Comparison of ENCODE assay signal across 23 mouse cellular contexts in genomic region chr14:45740662-45741061, GRCm38 (mm10).
DNase-seq lines count a peak whose midpoint lies in the region; ATAC-seq and TF ChIP-seq lines count a peak whose summit lies in the region.
"Had no signal": no experiment of that assay in that cellular context is flagged by ENCODE, and none has a peak within 500 bp of the region (broad histone marks: within the 10 kb centered on the region; RNA-seq: fewer than 3 reads in every experiment).

No protein-coding gene starts in this region.

- H3K36me3 ChIP-seq in hindbrain, embryonic 10.5 days = no peaks in the 10 kb centered on the region
- no peaks in the 10 kb centered on the region for H3K36me3 ChIP-seq in hindbrain, embryonic 14.5 days (replicated peaks; ENCODE audit: control insufficient read depth, insufficient read depth)
- no peaks in the 10 kb centered on the region for H3K36me3 ChIP-seq in lung, postnatal 0 days (ENCODE audit: insufficient read depth, low read length)
- H3K36me3 ChIP-seq: embryonic facial prominence, embryonic 15.5 days; heart, embryonic 13.5 days; lung, embryonic 15.5 days; midbrain, embryonic 10.5 days had no signal

- TF ChIP-seq EP300 in lung, postnatal 0 days (IDR thresholded peaks at IDR 0.05) = no peak

- 28% methylated on average over 3 of the region's 3 CpGs for WGBS in hindbrain, embryonic 10.5 days
- WGBS in hindbrain, embryonic 14.5 days = 36% methylated on average over 3 of the region's 3 CpGs
- WGBS in lung, postnatal 0 days = 34% methylated on average over 3 of the region's 3 CpGs

- peak; percentile 26 for DNase-seq in hindbrain, embryonic 10.5 days (ENCODE audit: low spot score)
- DNase-seq in hindbrain, embryonic 14.5 days (ENCODE audit: low spot score) = no peak
- peak; percentile 57 for DNase-seq in 3T3-L1 (ENCODE audit: low read depth, low spot score)
- peak; percentile 38 for DNase-seq in lung, postnatal 0 days (ENCODE audit: low spot score)
- no peak for DNase-seq in gastrocnemius, adult 18-20 months (ENCODE audit: low spot score)
- DNase-seq: adrenal gland, adult 2 months; B cell, adult 2 months; cerebellum, adult 11-12 months; heart, postnatal 36 days; kidney, adult 11 months; kidney, postnatal 36 days; layer of hippocampus, adult 9-11 months; retina, postnatal 1 day; right cerebral cortex, postnatal 4 days had no signal

- H3K9ac ChIP-seq in hindbrain, embryonic 14.5 days = no peak overlapping the region
- no peak overlapping the region for H3K9ac ChIP-seq in lung, postnatal 0 days (replicated peaks; ENCODE audit: low read depth)
- H3K9ac ChIP-seq: embryonic facial prominence, embryonic 15.5 days; heart, embryonic 13.5 days; lung, embryonic 15.5 days had no signal

- H3K9me3 ChIP-seq in hindbrain, embryonic 10.5 days = no peaks in the 10 kb centered on the region
- no peaks in the 10 kb centered on the region for H3K9me3 ChIP-seq in hindbrain, embryonic 14.5 days (ENCODE audit: control insufficient read depth, low read length)
- no peaks in the 10 kb centered on the region for H3K9me3 ChIP-seq in lung, postnatal 0 days (ENCODE audit: low read length)
- H3K9me3 ChIP-seq: embryonic facial prominence, embryonic 15.5 days; heart, embryonic 13.5 days; lung, embryonic 15.5 days; midbrain, embryonic 10.5 days had no signal

- no peak overlapping the region for H3K27ac ChIP-seq in hindbrain, embryonic 10.5 days
- no peak overlapping the region for H3K27ac ChIP-seq in hindbrain, embryonic 14.5 days
- peak overlapping the region; percentile 23 for H3K27ac ChIP-seq in bone marrow macrophage, adult 2 months (ENCODE audit: insufficient read depth, low read depth, low read length)
- no peak overlapping the region for H3K27ac ChIP-seq in lung, postnatal 0 days (ENCODE audit: low read length)
- H3K27ac ChIP-seq: embryonic facial prominence, embryonic 15.5 days; heart, embryonic 13.5 days; lung, embryonic 15.5 days; midbrain, embryonic 10.5 days; stomach, postnatal 0 days had no signal

- H3K4me2 ChIP-seq in hindbrain, embryonic 14.5 days (replicated peaks) = no peak overlapping the region
- H3K4me2 ChIP-seq in lung, postnatal 0 days (replicated peaks; ENCODE audit: low read depth, low read length) = no peak overlapping the region
- H3K4me2 ChIP-seq: embryonic facial prominence, embryonic 15.5 days; heart, embryonic 13.5 days; liver, embryonic 11.5 days; lung, embryonic 15.5 days had no signal

- no peaks in the 10 kb centered on the region for H3K27me3 ChIP-seq in hindbrain, embryonic 10.5 days (ENCODE audit: insufficient read depth, poor library complexity, severe bottlenecking)
- no peaks in the 10 kb centered on the region for H3K27me3 ChIP-seq in hindbrain, embryonic 14.5 days (ENCODE audit: control insufficient read depth, insufficient read depth, low read length)
- no peaks in the 10 kb centered on the region for H3K27me3 ChIP-seq in lung, postnatal 0 days (replicated peaks; ENCODE audit: insufficient read depth, low read length)
- H3K27me3 ChIP-seq: embryonic facial prominence, embryonic 15.5 days; heart, embryonic 13.5 days; lung, embryonic 15.5 days had no signal

- no peak for TF ChIP-seq CTCF in bone marrow macrophage, adult 2 months (IDR thresholded peaks at IDR 0.05; ENCODE audit: low read depth, low read length)
- no peak for TF ChIP-seq CTCF in lung, postnatal 0 days (IDR thresholded peaks at IDR 0.05)

- TF ChIP-seq POLR2A in bone marrow macrophage, adult 2 months (IDR thresholded peaks at IDR 0.05; ENCODE audit: borderline replicate concordance, low read depth, low read length) = no peak

- H3K4me1 ChIP-seq in hindbrain, embryonic 10.5 days (replicated peaks) = peaks cover 16% of the 10 kb centered on the region
- H3K4me1 ChIP-seq in hindbrain, embryonic 14.5 days (replicated peaks; ENCODE audit: control insufficient read depth, insufficient read depth, low read length) = no peaks in the 10 kb centered on the region
- peaks cover 28% of the 10 kb centered on the region for H3K4me1 ChIP-seq in bone marrow macrophage, adult 2 months (ENCODE audit: control insufficient read depth, insufficient read depth, low read length)
- H3K4me1 ChIP-seq in lung, postnatal 0 days (ENCODE audit: insufficient read depth, low read depth, low read length) = no peaks in the 10 kb centered on the region; the same call in 1 of the 2 replicates
- H3K4me1 ChIP-seq: embryonic facial prominence, embryonic 15.5 days; lung, embryonic 15.5 days had no signal

- no peak overlapping the region for H3K4me3 ChIP-seq in hindbrain, embryonic 10.5 days
- no peak overlapping the region for H3K4me3 ChIP-seq in hindbrain, embryonic 14.5 days (replicated peaks; ENCODE audit: low read length)
- H3K4me3 ChIP-seq in bone marrow macrophage, adult 2 months (ENCODE audit: insufficient read depth, low read length) = no peak overlapping the region
- H3K4me3 ChIP-seq in lung, postnatal 0 days (ENCODE audit: low read depth, low read length) = no peak overlapping the region
- H3K4me3 ChIP-seq: embryonic facial prominence, embryonic 15.5 days; heart, embryonic 13.5 days; lung, embryonic 15.5 days; midbrain, embryonic 10.5 days had no signal

- no peak for ATAC-seq in hindbrain, embryonic 14.5 days (ENCODE audit: low FRiP score)
- peak; percentile 58; the same call in 1 of the 2 replicates for ATAC-seq in lung, postnatal 0 days
- no peak for ATAC-seq in monocyte, adult 5-6 weeks (replicated peaks; ENCODE audit: insufficient number of reproducible peaks, low FRiP score, low TSS enrichment, poor library complexity, severe bottlenecking)
- ATAC-seq: forebrain, embryonic 16.5 days had no signal

Comparison
In these comparisons a context has a peak if more than half of its experiments do, and no peak if none do; other contexts are left out.
1. DNase-seq: peak in hindbrain, embryonic 10.5 days (single experiment), 3T3-L1 (single experiment) and lung, postnatal 0 days (single experiment); none in hindbrain, embryonic 14.5 days (single experiment) and gastrocnemius, adult 18-20 months (single experiment).